Mouse (Mus musculus) gonadal fat pad, adult 2 months (tissue): Measurements from ENCODE around the gene St3gal6. TPM values are rescaled to one million over a fixed set of nuclear protein-coding genes. Genes with fewer than 3 reads are reported as not detected.

Experiments used
- DNase-seq: peaks from one replicate; pipeline ENCODE4 v3.0.0-alpha.2; 2012; ENCODE audit warnings: low read depth
- polyA plus RNA-seq: library from polyadenylated mRNA; depleted of rRNA; stranded (reverse); fragments of >200 nt; gene quantifications from 2 replicates; pipeline ENCODE4 v1.2.3, GENCODE M21; 2012; rRNA removed

The St3gal6 gene
- polyA plus RNA-seq, 1 experiment = 9.6 TPM

DNA sequence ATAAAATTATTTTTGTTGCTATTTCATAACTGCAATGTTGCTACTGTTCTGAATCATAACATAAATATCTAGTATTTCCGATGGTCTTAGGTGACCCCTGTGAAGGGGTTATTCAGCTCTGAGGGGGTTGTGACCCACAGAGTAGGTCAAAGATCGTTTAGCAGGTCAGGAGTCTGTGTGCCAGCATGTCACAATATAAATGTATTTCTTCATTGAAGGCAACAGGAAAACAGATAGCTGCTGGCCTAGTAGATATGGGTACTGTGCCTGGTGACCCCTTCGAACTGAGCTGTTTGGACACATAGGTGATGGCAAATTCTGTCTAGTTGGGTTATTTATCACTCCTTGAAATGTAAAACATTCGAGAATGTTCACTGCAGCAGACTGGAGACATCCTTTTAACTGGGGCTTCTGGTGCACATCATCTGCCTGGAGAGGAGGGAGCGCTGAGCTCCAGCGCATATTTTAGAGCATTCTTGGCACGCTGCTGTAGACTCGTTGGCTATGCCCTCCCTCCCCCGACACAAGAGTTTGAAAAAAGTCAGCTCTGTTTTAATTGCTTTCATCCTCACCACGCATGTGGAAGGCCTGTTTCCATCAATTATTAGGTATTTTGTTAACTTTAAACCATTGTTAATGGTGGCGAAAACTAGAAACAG is 102.2 kb downstream of the St3gal6 start:
- no peak for DNase-seq

Other genes starting within 250 kb of the St3gal6 start
- gene Dcbld2, start 115.8 kb downstream of the St3gal6 start, polyA plus RNA-seq = 10.2 and 10.9 TPM in 2 replicates
- not detected in 2 replicates for gene Gm813, start 92.7 kb upstream of the St3gal6 start, polyA plus RNA-seq
- not detected in 2 replicates for gene E330017A01Rik, start 114.5 kb upstream of the St3gal6 start, polyA plus RNA-seq
- gene Cpox, start 146.0 kb upstream of the St3gal6 start, polyA plus RNA-seq = 12.0 and 13.6 TPM in 2 replicates
- not detected in 2 replicates for gene Gpr15, start 194.8 kb upstream of the St3gal6 start, polyA plus RNA-seq
- gene Cldnd1, start 203.7 kb upstream of the St3gal6 start, polyA plus RNA-seq = 42.4 and 43.2 TPM in 2 replicates
- gene Olfr172, start 238.9 kb upstream of the St3gal6 start, polyA plus RNA-seq = not detected in 2 replicates